Mouse (Mus musculus): ENCODE data around the gene Heg1.

Gene Heg1

GRCm38 (mm10) chr16:33677313-33677690 is 6.9 kb upstream of the Heg1 start:
- no peak for DNase-seq

GRCm38 (mm10) chr16:33677901-33678300 is 6.3 kb upstream of the Heg1 start:
- DNase-seq = no peak

- DNase-seq = no peak
Observed at GRCm38 (mm10) chr16:33680271-33680670, 3.9 kb upstream of the Heg1 start.

- no peak for DNase-seq
Observed at GRCm38 (mm10) chr16:33680816-33681215, 3.4 kb upstream of the Heg1 start.

- no peak for DNase-seq
Observed at GRCm38 (mm10) chr16:33681661-33682060, 2.5 kb upstream of the Heg1 start.

GRCm38 (mm10) chr16:33682651-33683050 is 1.5 kb upstream of the Heg1 start:
- no peak for DNase-seq

GRCm38 (mm10) chr16:33683206-33684161 is 686 bp upstream of the Heg1 start:
- DNase-seq = no peak

- peak in 1 of 2 experiments; percentile 49 for DNase-seq
Observed at GRCm38 (mm10) chr16:33684703-33685701, 832 bp downstream of the Heg1 start.

GRCm38 (mm10) chr16:33686056-33686455 is 1.9 kb downstream of the Heg1 start:
- DNase-seq = no peak

GRCm38 (mm10) chr16:33687724-33688123 is 3.6 kb downstream of the Heg1 start:
- DNase-seq = no peak

- DNase-seq = peak; percentile 67 to 72
Observed at GRCm38 (mm10) chr16:33690975-33691747, 7.0 kb downstream of the Heg1 start.

GRCm38 (mm10) chr16:33693553-33693952 is 9.4 kb downstream of the Heg1 start:
- no peak for DNase-seq

- no peak for DNase-seq
Observed at GRCm38 (mm10) chr16:33696811-33697575, 12.8 kb downstream of the Heg1 start.

GRCm38 (mm10) chr16:33697576-33698276 is 13.6 kb downstream of the Heg1 start:
- peak in 1 of 2 experiments; percentile 36 for DNase-seq

GRCm38 (mm10) chr16:33698277-33698790 is 14.2 kb downstream of the Heg1 start:
- no peak for DNase-seq

- no peak for DNase-seq
Observed at GRCm38 (mm10) chr16:33700584-33700983, 16.4 kb downstream of the Heg1 start.

GRCm38 (mm10) chr16:33701872-33702271 is 17.7 kb downstream of the Heg1 start:
- DNase-seq = no peak

- no peak for DNase-seq
Observed at GRCm38 (mm10) chr16:33704289-33704688, 20.1 kb downstream of the Heg1 start.

- DNase-seq = no peak
Observed at GRCm38 (mm10) chr16:33705258-33705657, 21.1 kb downstream of the Heg1 start.

GRCm38 (mm10) chr16:33706111-33706890 is 22.1 kb downstream of the Heg1 start:
- no peak for DNase-seq
